Mouse (Mus musculus) liver, postnatal 0 days (tissue): Measurements from ENCODE around the gene Zdhhc14.

ENCODE experiments used
- CTCF ChIP-seq: sonication (generic); IDR thresholded peaks from 2 replicates; pipeline ENCODE4 v1.5.1; 2016; ENCODE audit warnings: antibody characterized with exemption, low read depth
- EP300 ChIP-seq: IDR thresholded peaks from 2 replicates; pipeline ENCODE4 v1.6.1; 2016; ENCODE audit warnings: antibody characterized with exemption, low read depth, mild to moderate bottlenecking

DNA sequence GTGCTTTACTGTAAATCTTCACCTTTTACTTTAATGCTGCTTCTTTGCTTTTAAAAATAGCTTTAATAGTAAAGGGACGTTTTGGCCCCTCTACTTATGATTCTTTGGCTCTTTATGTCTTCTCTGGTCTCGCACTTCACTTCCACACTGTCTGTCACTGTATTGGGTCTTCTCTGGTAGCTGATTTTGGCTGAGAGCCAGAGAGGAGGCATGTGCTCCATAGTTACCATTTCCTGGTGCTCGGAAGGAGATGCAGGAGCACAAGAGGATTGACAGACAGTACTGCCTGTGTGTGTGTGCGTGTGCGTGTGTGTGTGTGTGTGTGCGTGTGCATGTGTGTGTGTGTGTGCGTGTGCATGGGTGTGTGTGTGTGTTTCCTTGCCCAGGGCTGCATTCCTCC lies 14.2 kb downstream of the Zdhhc14 start:
- TF ChIP-seq CTCF (no peak), EP300 (no peak)
